Mouse (Mus musculus): ENCODE data around the gene Klhdc9.
A peak's percentile ranks its signal among the peaks of the same experiment; 100 is the strongest.

Gene Klhdc9

GRCm38 (mm10) chr1:171360656-171361055 lies at the start of gene Klhdc9:
Gene Klhdc9 (minus strand): TSS chr1:171360798.
- peak; percentile 88 to 97 for DNase-seq

GRCm38 (mm10) chr1:171410231-171410630 lies 49.6 kb upstream of the Klhdc9 start:
- no peak for DNase-seq

GRCm38 (mm10) chr1:171407263-171407662 lies 46.7 kb upstream of the Klhdc9 start:
- no peak for DNase-seq

GRCm38 (mm10) chr1:171402991-171403390 lies 42.4 kb upstream of the Klhdc9 start:
- DNase-seq, result no peak

- DNase-seq, result no peak
Observed at GRCm38 (mm10) chr1:171401821-171402220, 41.2 kb upstream of the Klhdc9 start.

GRCm38 (mm10) chr1:171390101-171390500 lies 29.5 kb upstream of the Klhdc9 start:
- no peak for DNase-seq

- DNase-seq, result peak in 1 of 2 experiments; percentile 53
Observed at GRCm38 (mm10) chr1:171388376-171389102, 27.9 kb upstream of the Klhdc9 start, which contains the start of gene Arhgap30. Gene Arhgap30 (plus strand): TSS chr1:171388954.

GRCm38 (mm10) chr1:171387099-171387498 lies 26.5 kb upstream of the Klhdc9 start:
- DNase-seq, result no peak

- DNase-seq, result no peak
Observed at GRCm38 (mm10) chr1:171385171-171385570, 24.6 kb upstream of the Klhdc9 start.

- no peak for DNase-seq
Observed at GRCm38 (mm10) chr1:171384361-171384760, 23.8 kb upstream of the Klhdc9 start.

GRCm38 (mm10) chr1:171382096-171382620 lies 21.6 kb upstream of the Klhdc9 start:
- no peak for DNase-seq

- DNase-seq, result peak; percentile 84 to 85
Observed at GRCm38 (mm10) chr1:171379935-171380599, 19.5 kb upstream of the Klhdc9 start.

GRCm38 (mm10) chr1:171378298-171378697 lies 17.7 kb upstream of the Klhdc9 start:
- no peak for DNase-seq

- no peak for DNase-seq
Observed at GRCm38 (mm10) chr1:171375646-171376097, 15.1 kb upstream of the Klhdc9 start.

GRCm38 (mm10) chr1:171373946-171374345 lies 13.3 kb upstream of the Klhdc9 start:
- DNase-seq, result no peak

GRCm38 (mm10) chr1:171372880-171373279 lies 12.3 kb upstream of the Klhdc9 start:
- DNase-seq, result no peak

GRCm38 (mm10) chr1:171369845-171370556 lies 9.4 kb upstream of the Klhdc9 start, which contains the start of gene Nectin4:
Gene Nectin4 (plus strand): TSS chr1:171370099.
- DNase-seq, result peak; percentile 50 to 76

GRCm38 (mm10) chr1:171365934-171366333 lies 5.3 kb upstream of the Klhdc9 start:
- no peak for DNase-seq

- DNase-seq, result peak; percentile 71 to 81
Observed at GRCm38 (mm10) chr1:171361106-171362103, 807 bp upstream of the Klhdc9 start.

- DNase-seq, result no peak
Observed at GRCm38 (mm10) chr1:171360253-171360652, 345 bp downstream of the Klhdc9 start.

- DNase-seq, result peak in 1 of 2 experiments; percentile 39
Observed at GRCm38 (mm10) chr1:171358421-171358820, 2.2 kb downstream of the Klhdc9 start.

- DNase-seq, result peak in 1 of 2 experiments; percentile 35
Observed at GRCm38 (mm10) chr1:171356814-171357213, 3.8 kb downstream of the Klhdc9 start.
